Mouse (Mus musculus): ENCODE data around the gene Apod. TPM values are rescaled to one million over a fixed set of nuclear protein-coding genes. Genes with fewer than 3 reads are reported as not detected.

The Apod gene
- not detected for polyA plus RNA-seq (2014; fragmentation: Illumina TruSeq; extraction: RNeasy Lipid Tissue Mini Kit (QIAGEN cat#74804); ENCODE audit: low read depth, low replicate concordance)

DNA sequence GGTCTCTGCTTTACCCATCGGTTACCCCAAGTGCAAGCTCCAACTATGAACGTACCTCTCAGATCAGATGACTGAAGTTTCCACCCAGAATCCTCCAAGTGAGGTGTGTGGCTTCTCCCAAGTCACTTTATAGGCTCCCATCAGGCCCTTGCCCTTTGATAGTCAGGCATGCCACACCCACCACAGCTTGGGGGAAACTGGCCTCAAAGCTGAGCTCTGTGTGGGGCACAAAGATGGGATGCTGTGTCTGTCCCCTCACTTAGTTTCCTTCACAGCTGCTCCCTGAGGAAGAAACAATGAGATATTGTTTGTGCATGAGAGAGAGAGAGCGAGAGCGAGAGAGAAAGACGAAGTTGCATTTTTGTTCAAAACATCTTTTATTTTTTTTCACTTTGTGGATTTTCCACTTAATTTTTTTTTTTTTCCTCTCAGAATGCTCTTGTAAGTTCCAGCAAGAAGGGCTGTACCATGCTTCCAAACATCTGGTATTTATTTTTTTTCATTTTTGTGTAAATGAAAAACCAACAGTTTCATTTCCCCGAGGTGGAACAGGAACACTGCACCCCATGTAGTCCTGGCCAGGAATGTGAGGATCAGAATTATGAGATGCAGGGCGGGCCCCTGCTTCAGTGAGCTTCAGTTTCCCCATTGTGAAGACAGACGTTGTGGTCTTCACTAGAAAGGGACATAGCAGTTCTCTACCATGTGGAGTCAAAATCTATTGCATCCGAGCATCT lies at the start of gene Apod:
Gene Apod (minus strand): TSS at position 312 of the 737 bp plus-strand sequence.

DNA sequence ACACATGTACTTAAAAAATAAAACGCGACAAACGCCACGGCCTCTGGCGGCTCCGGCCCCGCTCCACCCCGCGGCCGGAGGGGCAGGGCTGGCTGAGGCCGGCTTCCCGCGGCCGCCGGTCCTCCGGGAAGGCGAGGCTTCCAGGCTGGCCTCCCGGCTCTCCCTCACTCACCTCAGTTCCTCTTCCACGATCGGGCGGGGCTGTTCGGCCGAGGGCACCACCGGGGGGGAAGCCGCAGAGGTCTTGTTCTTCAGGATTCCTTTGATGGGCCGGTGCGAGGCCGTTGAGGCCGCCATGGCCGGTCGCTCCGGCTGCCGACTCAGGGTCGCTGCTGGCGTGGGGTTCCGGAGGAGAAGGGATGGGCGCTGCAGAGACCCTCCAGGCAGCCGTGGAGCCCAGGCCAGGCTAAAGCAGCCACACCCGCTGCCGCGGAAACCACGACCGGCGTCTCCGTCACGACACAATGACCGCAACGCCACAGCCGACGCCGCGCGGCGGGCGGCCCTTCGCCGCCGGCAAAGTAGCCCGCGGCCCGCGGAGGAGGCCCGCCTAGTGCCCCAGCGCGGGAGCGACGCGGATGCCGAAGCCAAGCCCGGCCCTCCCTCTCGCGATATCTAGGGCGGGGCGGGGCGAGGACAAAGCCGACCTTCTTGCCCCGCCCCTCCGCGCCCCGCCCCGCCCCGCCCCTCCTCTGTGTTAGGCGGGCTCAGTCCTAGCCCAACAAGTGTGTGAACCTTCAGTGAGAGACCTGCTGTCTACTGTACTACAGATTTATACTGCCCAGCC lies 39.7 kb downstream of the Apod start, which contains the start of gene Ppp1r2:
Gene Ppp1r2 (minus strand): TSS at position 604 of the 787 bp plus-strand sequence.

Other genes with a start within 250 kb of the Apod start
- gene Xxylt1, start 233.4 kb downstream of the Apod start, polyA plus RNA-seq (2014; fragmentation: Illumina TruSeq; extraction: RNeasy Lipid Tissue Mini Kit (QIAGEN cat#74804); ENCODE audit: low read depth, low replicate concordance): 1.7 TPM
- 11.2 TPM for gene Acap2, start 113.6 kb downstream of the Apod start, polyA plus RNA-seq (2014; fragmentation: Illumina TruSeq; extraction: RNeasy Lipid Tissue Mini Kit (QIAGEN cat#74804); ENCODE audit: low read depth, low replicate concordance)
- gene Ppp1r2, start 39.5 kb downstream of the Apod start, polyA plus RNA-seq (2014; fragmentation: Illumina TruSeq; extraction: RNeasy Lipid Tissue Mini Kit (QIAGEN cat#74804); ENCODE audit: low read depth, low replicate concordance): 59.0 TPM
- gene Bdh1, start 107.5 kb upstream of the Apod start, polyA plus RNA-seq (2014; fragmentation: Illumina TruSeq; extraction: RNeasy Lipid Tissue Mini Kit (QIAGEN cat#74804); ENCODE audit: low read depth, low replicate concordance): 53.1 TPM

Data from liver, adult 10 weeks (tissue).